Mouse (Mus musculus) mouse embryonic stem cell (cell line): Measurements from ENCODE around the gene Zdhhc13.

ENCODE experiments used
- in situ Hi-C, 2 experiments: fragments of 300-500 bp; cut with MboI; formaldehyde crosslinking; loops; 1 replicate in 1 of 2; 3 replicates in 1 of 2; pipeline ENCODE4 v1.14.3; 2019 to 2020; ENCODE audit warnings: low sequenced_read_pairs in 2 of 2, low pct_unique_long_range_greater_than_20kb in 1 of 2, mixed read lengths in 1 of 2; ENCODE audit not compliant: unreplicated experiment in 1 of 2

The Zdhhc13 gene

GRCm38 (mm10) chr7:48864199-48864598, 75.4 kb downstream of the Zdhhc13 start:
- in situ Hi-C loops: no loop called here

DNA sequence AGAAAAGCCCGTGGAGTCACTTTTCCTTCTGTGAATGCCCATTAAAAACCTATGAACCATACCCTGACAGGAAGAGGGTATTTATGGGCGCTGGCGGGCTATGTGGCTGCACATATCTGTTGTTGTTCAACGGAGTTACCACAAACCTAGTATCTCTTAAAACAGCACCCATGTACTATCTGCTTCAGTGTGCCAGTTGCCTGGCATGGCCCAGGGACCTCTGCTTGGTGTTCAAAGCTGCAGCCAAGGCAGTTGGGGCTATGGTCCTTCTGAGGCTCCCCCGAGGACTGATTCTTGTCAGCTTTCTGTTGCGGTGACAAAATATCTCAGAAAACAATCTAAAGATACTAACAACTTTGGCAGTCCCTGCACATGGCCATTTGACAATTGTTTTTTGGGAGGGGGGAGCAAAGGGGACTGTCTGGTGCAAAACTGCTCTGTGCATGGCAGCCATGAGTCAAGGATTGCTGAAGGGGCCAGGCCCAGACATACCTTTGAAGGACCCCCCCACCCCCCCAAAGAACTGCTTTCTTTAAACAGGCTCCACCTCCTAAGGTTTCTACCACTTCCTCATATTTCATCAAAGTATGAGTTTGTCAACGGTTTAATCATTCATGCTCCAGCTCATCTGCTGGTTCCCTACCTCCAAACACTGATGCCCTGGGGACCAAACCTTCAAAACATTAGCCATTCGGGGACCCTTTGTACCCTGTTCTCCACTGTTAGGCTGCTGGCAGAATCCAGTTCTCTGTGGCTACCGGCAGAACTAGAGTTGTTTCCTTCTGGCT, 76.1 kb downstream of the Zdhhc13 start:
- in situ Hi-C loops: no loop called here

- in situ Hi-C loops: no loop called here
These were observed 78.8 kb downstream of the Zdhhc13 start for GRCm38 (mm10) chr7:48867576-48867975.

DNA sequence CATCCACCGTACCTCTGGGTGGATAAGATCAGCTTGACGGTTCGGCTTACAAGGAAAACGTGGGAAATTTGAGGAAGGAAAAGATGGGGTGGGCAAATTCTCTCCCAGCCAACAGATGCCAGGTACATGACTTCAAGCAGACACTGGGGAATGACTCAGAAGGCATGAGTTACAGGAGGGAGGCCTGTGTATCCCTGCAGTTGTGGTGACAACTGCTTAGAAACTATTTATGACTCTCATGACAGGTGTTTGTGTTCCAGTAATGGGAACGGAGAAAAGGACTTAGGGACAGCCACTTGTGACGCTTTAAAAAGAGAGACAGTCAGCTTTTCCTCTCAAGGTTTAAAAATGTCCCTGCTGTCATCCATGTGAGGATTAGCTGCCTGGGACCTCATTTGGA, 81.3 kb downstream of the Zdhhc13 start:
- in situ Hi-C loops: loop anchor here in 1 of 2 experiments (10.0 kb wide), 1 partner anchor 75 kb away; no protein-coding TSS in a partner anchor

GRCm38 (mm10) chr7:48870579-48871180, 81.9 kb downstream of the Zdhhc13 start:
- in situ Hi-C loops: loop anchor here in 1 of 2 experiments (10.0 kb wide), 1 partner anchor 76 kb away; no protein-coding TSS in a partner anchor

DNA sequence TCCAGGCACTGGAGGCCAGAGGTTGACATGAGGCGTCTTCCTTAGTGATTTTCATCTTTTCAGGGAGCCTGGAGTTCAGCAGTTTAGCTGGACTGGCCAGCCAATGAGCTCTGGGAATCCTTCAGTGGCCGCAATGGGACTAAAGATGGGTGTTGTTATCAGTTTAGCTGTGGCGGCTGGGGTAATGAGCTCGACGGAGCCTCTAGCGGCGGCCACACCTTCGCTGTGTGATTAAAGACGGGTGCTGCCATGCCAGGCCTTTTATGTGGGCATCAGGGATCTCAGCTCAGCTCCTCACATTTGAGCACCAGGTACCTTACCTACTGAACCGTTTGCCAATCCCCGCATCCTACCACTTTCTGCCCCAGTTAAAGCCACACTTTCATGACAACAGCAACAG, 82.5 kb downstream of the Zdhhc13 start:
- in situ Hi-C loops: loop anchor here in 1 of 2 experiments (10.0 kb wide), 1 partner anchor 76 kb away; no protein-coding TSS in a partner anchor

DNA sequence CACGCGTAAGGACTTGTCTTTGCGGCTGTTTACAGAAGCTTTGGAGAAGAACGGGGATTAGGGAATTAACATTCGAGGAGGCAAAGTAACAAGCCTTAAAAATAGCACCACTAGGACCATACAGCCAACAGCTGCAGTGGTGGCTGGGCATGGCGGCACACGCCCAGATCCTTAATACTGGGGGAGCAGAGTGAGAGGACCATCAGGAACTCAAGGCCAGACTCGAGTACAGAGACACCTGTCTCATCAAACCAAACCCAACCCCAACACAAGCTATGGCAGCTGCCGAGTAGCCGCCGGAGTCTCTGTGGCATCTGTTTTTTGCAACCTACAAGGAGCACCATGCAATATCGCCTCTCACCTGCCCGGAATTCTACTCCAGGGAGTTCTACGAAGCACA, 86.3 kb downstream of the Zdhhc13 start:
- in situ Hi-C loops: loop anchor here in 1 of 2 experiments (5.0 to 10.0 kb wide), 2 partner anchors 80 to 123 kb away; no protein-coding TSS in a partner anchor

DNA sequence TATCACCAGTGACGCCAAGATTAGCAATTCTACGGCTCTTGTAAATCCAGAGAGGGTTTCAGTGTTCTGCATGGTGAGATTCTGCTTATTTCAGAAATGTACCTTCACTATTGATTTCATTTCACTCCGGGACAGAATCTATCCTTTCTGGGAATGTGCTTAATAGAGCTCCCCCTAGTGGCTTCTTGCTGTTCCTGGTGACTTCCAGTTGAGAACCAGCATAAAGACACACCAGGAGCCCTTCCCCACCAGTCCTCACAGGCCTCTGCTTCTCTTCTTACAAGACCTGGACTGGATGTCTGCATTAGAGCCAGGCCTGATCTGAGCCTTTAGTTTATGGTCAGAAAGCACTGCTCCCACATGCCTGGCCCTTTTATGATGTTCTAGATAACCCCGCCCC, 87.7 kb downstream of the Zdhhc13 start:
- in situ Hi-C loops: loop anchor here in 1 of 2 experiments (5.0 to 10.0 kb wide), 2 partner anchors 82 to 124 kb away; no protein-coding TSS in a partner anchor
